Mouse (Mus musculus) CH12.LX (cell line): ENCODE results near the gene Spink4. TPM values are rescaled to one million over a fixed set of nuclear protein-coding genes. Genes with fewer than 3 reads are reported as not detected.

ENCODE experiments used
- DNase-seq: peaks from one replicate; pipeline ENCODE4 v3.0.0-alpha.2; 2013; ENCODE audit errors: extremely low read depth
- H3K27ac ChIP-seq: 2 replicates; pipeline ENCODE4 v1.5.1; 2012; ENCODE audit warnings: low read depth, mild to moderate bottlenecking, control low read depth, moderate library complexity; ENCODE audit not compliant: insufficient read depth
- H3K27me3 ChIP-seq: replicated peaks from 2 replicates; pipeline ENCODE3; 2012; ENCODE audit warnings: inconsistent platforms
- H3K36me3 ChIP-seq, 2 experiments: replicated peaks in 1 of 2; 2 replicates each; pipeline versions ENCODE3 to v1.6.1; 2012; ENCODE audit warnings: inconsistent platforms in 1 of 2, low read length in 1 of 2, mild to moderate bottlenecking in 1 of 2, mixed read lengths in 1 of 2, moderate library complexity in 1 of 2; ENCODE audit not compliant: control insufficient read depth in 1 of 2, insufficient read depth in 1 of 2
- H3K4me1 ChIP-seq, 2 experiments: 2 replicates each; pipeline ENCODE4 v1.6.1; 2012; ENCODE audit warnings: inconsistent platforms in 1 of 2, moderate library complexity in 1 of 2; ENCODE audit not compliant: insufficient read depth in 2 of 2, control insufficient read depth in 1 of 2
- H3K4me2 ChIP-seq: 2 replicates; pipeline ENCODE4 v1.6.1; 2012; ENCODE audit warnings: low read depth, mild to moderate bottlenecking, control low read depth; ENCODE audit not compliant: poor library complexity, insufficient read depth, severe bottlenecking
- H3K4me3 ChIP-seq, 3 experiments: fragments of 150-350 bp in 1 of 3; sonication (generic) in 1 of 3; replicated peaks in 1 of 3; 2 replicates each; pipeline versions ENCODE3 to v1.5.1; 2011 to 2012; ENCODE audit warnings: low read depth in 2 of 3, low read length in 2 of 3, mild to moderate bottlenecking in 2 of 3, moderate library complexity in 2 of 3, control low read depth in 1 of 3, improper control_type of control experiment in 1 of 3, inconsistent platforms in 1 of 3, mixed read lengths in 1 of 3; ENCODE audit not compliant: poor library complexity in 1 of 3
- H3K79me2 ChIP-seq: replicated peaks from 2 replicates; pipeline ENCODE4 v1.6.1; 2012; ENCODE audit warnings: mild to moderate bottlenecking, moderate library complexity; ENCODE audit not compliant: control insufficient read depth, poor library complexity, insufficient read depth, severe bottlenecking; ENCODE audit errors: extremely low read depth
- H3K9ac ChIP-seq: 2 replicates; pipeline ENCODE4 v1.6.1; 2012; ENCODE audit warnings: low read depth, mild to moderate bottlenecking, control low read depth, moderate library complexity; ENCODE audit not compliant: insufficient read depth
- H3K9me3 ChIP-seq: replicated peaks from 2 replicates; pipeline ENCODE3; 2012; ENCODE audit warnings: low read length, inconsistent platforms, mixed read lengths
- BHLHE40 ChIP-seq: IDR thresholded peaks from 2 replicates; pipeline ENCODE4 v1.6.1; 2011; ENCODE audit warnings: mild to moderate bottlenecking, low read depth, low read length, improper control_type of control experiment
- CHD1 ChIP-seq: IDR thresholded peaks from 2 replicates; pipeline ENCODE4 v1.6.1; 2012; ENCODE audit warnings: low read depth, low read length, improper control_type of control experiment, inconsistent platforms
- CHD2 ChIP-seq: IDR thresholded peaks from 2 replicates; pipeline ENCODE4 v1.6.1; 2011; ENCODE audit warnings: low read length, improper control_type of control experiment
- E2F4 ChIP-seq: IDR thresholded peaks from 2 replicates; pipeline ENCODE4 v1.6.1; 2011; ENCODE audit warnings: low read depth, low read length, improper control_type of control experiment; ENCODE audit not compliant: insufficient replicate concordance
- ELF1 ChIP-seq: IDR thresholded peaks from 2 replicates; pipeline ENCODE4 v1.6.1; 2014; ENCODE audit warnings: low read depth, mild to moderate bottlenecking, inconsistent platforms, low read length, improper control_type of control experiment
- EP300 ChIP-seq: IDR thresholded peaks from 2 replicates; pipeline ENCODE4 v1.6.1; 2011; ENCODE audit warnings: low read length, improper control_type of control experiment
- GABPA ChIP-seq: IDR thresholded peaks from 2 replicates; pipeline ENCODE4 v1.6.1; 2012; ENCODE audit warnings: low read depth, low read length, improper control_type of control experiment, inconsistent platforms; ENCODE audit not compliant: insufficient replicate concordance
- HCFC1 ChIP-seq: IDR thresholded peaks from 2 replicates; pipeline ENCODE4 v1.6.1; 2012; ENCODE audit warnings: low read depth, mild to moderate bottlenecking, inconsistent platforms, low read length, improper control_type of control experiment
- IRF4 ChIP-seq: IDR thresholded peaks from 2 replicates; pipeline ENCODE4 v1.6.1; 2014; ENCODE audit warnings: low read depth, mild to moderate bottlenecking, inconsistent platforms, low read length, improper control_type of control experiment
- JUN ChIP-seq: IDR thresholded peaks from 2 replicates; pipeline ENCODE4 v1.6.1; 2011; ENCODE audit warnings: low read depth, mild to moderate bottlenecking, low read length, improper control_type of control experiment, moderate library complexity; ENCODE audit not compliant: insufficient read depth
- KAT2A ChIP-seq: IDR thresholded peaks from 2 replicates; pipeline ENCODE4 v1.6.1; 2012; ENCODE audit warnings: low read length, improper control_type of control experiment, inconsistent platforms; ENCODE audit not compliant: insufficient replicate concordance
- MAFK ChIP-seq: IDR thresholded peaks from 2 replicates; pipeline ENCODE4 v1.6.1; 2011; ENCODE audit warnings: low read length, improper control_type of control experiment; ENCODE audit not compliant: insufficient replicate concordance
- MAX ChIP-seq: IDR thresholded peaks from 2 replicates; pipeline ENCODE4 v1.6.1; 2011; ENCODE audit warnings: low read length, improper control_type of control experiment
- MAZ ChIP-seq: IDR thresholded peaks from 2 replicates; pipeline ENCODE4 v1.6.1; 2012; ENCODE audit warnings: low read depth, mild to moderate bottlenecking, inconsistent platforms, low read length, improper control_type of control experiment, moderate library complexity
- MXI1 ChIP-seq: IDR thresholded peaks from 2 replicates; pipeline ENCODE4 v1.6.1; 2011; ENCODE audit warnings: mild to moderate bottlenecking, low read depth, low read length, improper control_type of control experiment
- MYC ChIP-seq: IDR thresholded peaks from 2 replicates; pipeline ENCODE4 v1.6.1; 2011; ENCODE audit warnings: low read depth, mild to moderate bottlenecking, improper control_type of control experiment, low read length
- NRF1 ChIP-seq: IDR thresholded peaks from 2 replicates; pipeline ENCODE4 v1.6.1; 2014; ENCODE audit warnings: low read depth, mild to moderate bottlenecking, inconsistent platforms, low read length, improper control_type of control experiment, moderate library complexity
- PAX5 ChIP-seq: IDR thresholded peaks from 2 replicates; pipeline ENCODE4 v1.6.1; 2012; ENCODE audit warnings: low read length, inconsistent platforms, mixed read lengths
- POLR2A ChIP-seq: IDR thresholded peaks from 2 replicates; pipeline ENCODE4 v1.6.1; 2011; ENCODE audit warnings: low read depth, mild to moderate bottlenecking, improper control_type of control experiment, low read length
- RAD21 ChIP-seq: IDR thresholded peaks from 2 replicates; pipeline ENCODE4 v1.6.1; 2011; ENCODE audit warnings: low read depth, mild to moderate bottlenecking, low read length, improper control_type of control experiment, moderate library complexity
- SIN3A ChIP-seq: IDR thresholded peaks from 2 replicates; pipeline ENCODE4 v1.6.1; 2012; ENCODE audit warnings: low read length, improper control_type of control experiment, inconsistent platforms
- SMC3 ChIP-seq: IDR thresholded peaks from 2 replicates; pipeline ENCODE4 v1.6.1; 2011; ENCODE audit warnings: low read depth, low read length, improper control_type of control experiment
- TBP ChIP-seq: conservative IDR thresholded peaks from 2 replicates; pipeline ENCODE4 v1.6.1; 2011; ENCODE audit warnings: low read depth, low read length, improper control_type of control experiment
- TCF12 ChIP-seq: IDR thresholded peaks from 2 replicates; pipeline ENCODE4 v1.6.1; 2014; ENCODE audit warnings: low read depth, mild to moderate bottlenecking, inconsistent platforms, low read length, improper control_type of control experiment
- UBTF ChIP-seq: IDR thresholded peaks from 2 replicates; pipeline ENCODE4 v1.6.1; 2012; ENCODE audit warnings: low read depth, mild to moderate bottlenecking, inconsistent platforms, low read length, improper control_type of control experiment, moderate library complexity
- USF2 ChIP-seq: conservative IDR thresholded peaks from 2 replicates; pipeline ENCODE4 v1.6.1; 2011; ENCODE audit warnings: low read depth, low read length, improper control_type of control experiment
- ZC3H11A ChIP-seq: IDR thresholded peaks from 2 replicates; pipeline ENCODE4 v1.6.1; 2012; ENCODE audit warnings: low read depth, mild to moderate bottlenecking, inconsistent platforms, low read length, improper control_type of control experiment
- ZKSCAN1 ChIP-seq: IDR thresholded peaks from 2 replicates; pipeline ENCODE4 v1.6.1; 2012; ENCODE audit warnings: low read depth, inconsistent platforms, low read length, improper control_type of control experiment, borderline replicate concordance
- ZMIZ1 ChIP-seq: IDR thresholded peaks from 2 replicates; pipeline ENCODE4 v1.6.1; 2012; ENCODE audit warnings: low read depth, mild to moderate bottlenecking, inconsistent platforms, low read length, improper control_type of control experiment
- ZNF384 ChIP-seq: IDR thresholded peaks from 2 replicates; pipeline ENCODE4 v1.6.1; 2012; ENCODE audit warnings: low read depth, low read length, improper control_type of control experiment, inconsistent platforms
- dilution Hi-C: fragments of 300-500 bp; cut with MboI; formaldehyde crosslinking; loops from 2 replicates; pipeline ENCODE4 v1.14.3; 2020; ENCODE audit warnings: low sequenced_read_pairs; ENCODE audit not compliant: extremely low pct_unique_long_range_greater_than_20kb, extremely low pct_ligation_motif_present
- in situ Hi-C: fragments of 300-500 bp; cut with MboI; formaldehyde crosslinking; loops from 3 replicates; pipeline ENCODE4 v1.14.3; 2019; ENCODE audit warnings: low sequenced_read_pairs, low pct_ligation_motif_present, low pct_unique_long_range_greater_than_20kb, mixed read lengths
- polyA plus RNA-seq: library from polyadenylated mRNA; unstranded; fragments of >175 nt; gene quantifications from 2 replicates; pipeline ENCODE4 v1.2.1, GENCODE M21; 2012; ENCODE audit warnings: low read depth; ENCODE audit not compliant: insufficient read length
- total RNA-seq, 2 experiments: library from RNA; depleted of rRNA; stranded (reverse); fragments of 300-350 nt in 1 of 2; fragments of >200 nt in 1 of 2; gene quantifications; 2 replicates each; pipeline ENCODE4 v1.2.3; 2012 to 2014

The Spink4 gene
- total and polyA plus RNA-seq, 3 experiments: not detected

GRCm38 (mm10) chr4:40970592-40970841, 50.7 kb downstream of the Spink4 start:
- dilution Hi-C loops: no loop called here
- Histone ChIP-seq H3K4me3 (peak overlapping the region; percentile 81 to 97 (median 91)), H3K4me2 (peak overlapping the region; percentile 93; the same call in 1 of the 2 replicates), H3K4me1 (peaks cover 13 to 40% of the 10 kb centered on the region in 2 experiments), H3K27ac (no peak overlapping the region), H3K9me3 (no peaks in the 10 kb centered on the region), H3K27me3 (no peaks in the 10 kb centered on the region), H3K9ac (peak overlapping the region; percentile 78), H3K79me2 (peaks cover 48% of the 10 kb centered on the region), H3K36me3 (peaks cover 12 to 49% of the 10 kb centered on the region in 2 experiments)
- in situ Hi-C loops: no loop called here
- no peak for DNase-seq
- TF ChIP-seq E2F4 (no peak), POLR2A (no peak), SMC3 (no peak), USF2 (no peak), ZKSCAN1 (no peak), ZC3H11A (no peak), ZNF384 (no peak), CHD2 (no peak), MAX (no peak), KAT2A (no peak), RAD21 (no peak), UBTF (no peak), TCF12 (no peak), BHLHE40 (no peak), NRF1 (no peak), MXI1 (no peak), IRF4 (no peak), MAZ (no peak), CHD1 (no peak), TBP (no peak; the same call in 1 of the 2 replicates)

GRCm38 (mm10) chr4:40970842-40971701, 51.2 kb downstream of the Spink4 start, which contains the start of gene Nfx1:
Gene Nfx1 (plus strand): TSS chr4:40970906.
- Histone ChIP-seq H3K36me3 (peaks cover 9 to 50% of the 10 kb centered on the region in 2 experiments), H3K4me1 (peaks cover 13 to 46% of the 10 kb centered on the region in 2 experiments), H3K9ac (peak within 1 kb of the TSS; percentile 78), H3K27ac (peak within 1 kb of the TSS; percentile 71), H3K9me3 (no peaks in the 10 kb centered on the region), H3K4me3 (peak within 1 kb of the TSS; percentile 81 to 97 (median 91)), H3K79me2 (peaks cover 54% of the 10 kb centered on the region), H3K27me3 (no peaks in the 10 kb centered on the region), H3K4me2 (peak within 1 kb of the TSS; percentile 93)
- in situ Hi-C loops (no loop called here), dilution Hi-C loops (no loop called here)
- DNase-seq: peak; percentile 97
- TF ChIP-seq USF2 (peak; percentile 92), RAD21 (no peak), GABPA (peak; percentile 35; the same call in 1 of the 2 replicates), EP300 (no peak), BHLHE40 (peak; percentile 99), UBTF (0 out of 2 replicates have a peak, but pooled peaks have one; percentile 56), MAFK (no peak), MYC (peak; percentile 83), HCFC1 (peak; percentile 91), TCF12 (peak; percentile 93), ZNF384 (no peak), ZMIZ1 (peak; percentile 87), ELF1 (peak; percentile 88), MAZ (peak; percentile 93), SMC3 (no peak), CHD2 (peak; percentile 67; the same call in 1 of the 2 replicates), PAX5 (no peak), SIN3A (peak; percentile 98), IRF4 (no peak), CHD1 (no peak), JUN (no peak)
